Mouse (Mus musculus) embryonic fibroblast, embryonic 13.5 days (primary cell): ENCODE measurements around the gene Emilin1. TPM values are rescaled to one million over a fixed set of nuclear protein-coding genes. Genes with fewer than 3 reads are reported as not detected.

Source experiments
- H3K27ac ChIP-seq: 2 replicates; pipeline ENCODE4 v1.5.1; 2012; ENCODE audit warnings: low read length, control low read depth, inconsistent platforms; ENCODE audit not compliant: insufficient read depth
- H3K4me1 ChIP-seq: 2 replicates; pipeline ENCODE4 v1.6.1; 2011; ENCODE audit warnings: low read length; ENCODE audit not compliant: control insufficient read depth, insufficient read depth
- H3K4me3 ChIP-seq: 2 replicates; pipeline ENCODE4 v1.5.1; 2011; ENCODE audit warnings: mild to moderate bottlenecking, control low read depth, low read length; ENCODE audit not compliant: insufficient read depth
- CTCF ChIP-seq: IDR thresholded peaks from 2 replicates; pipeline ENCODE4 v1.5.1; 2011; ENCODE audit warnings: mild to moderate bottlenecking, control low read depth, low read length, moderate library complexity, borderline replicate concordance; ENCODE audit not compliant: insufficient read depth
- POLR2A ChIP-seq: IDR thresholded peaks from 2 replicates; pipeline ENCODE4 v1.6.1; 2011; ENCODE audit warnings: low read depth, mild to moderate bottlenecking, control low read depth, low read length, moderate library complexity
- polyA plus RNA-seq: library from polyadenylated mRNA; stranded (reverse); fragments of >200 nt; gene quantifications from 2 replicates; pipeline ENCODE4 v1.2.4, GENCODE M21; 2011; ENCODE audit warnings: low read depth; ENCODE audit not compliant: missing spikeins, insufficient read length

The Emilin1 gene
- polyA plus RNA-seq, 1 experiment: 85.9 TPM

DNA sequence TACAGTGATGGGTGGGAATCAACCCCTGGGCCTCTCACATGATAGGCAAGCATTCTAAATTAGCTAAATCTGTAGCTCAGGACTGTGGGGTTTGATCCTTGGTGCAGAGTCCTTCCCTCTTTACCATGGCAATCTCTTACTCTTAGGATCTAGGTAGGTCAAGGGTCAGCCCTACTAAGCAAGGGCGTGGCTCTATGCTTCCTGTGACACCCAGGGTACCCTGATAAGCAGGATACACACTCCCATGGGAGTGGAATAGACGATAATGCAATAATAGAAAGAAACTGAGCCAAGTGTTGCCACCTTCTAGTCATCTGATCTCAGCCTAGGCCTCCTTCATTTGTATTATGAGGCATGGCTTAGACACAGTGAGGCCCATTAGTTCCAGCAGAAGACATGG is 56.2 kb downstream of the Emilin1 start:
- H3K4me1 ChIP-seq: no peaks in the 10 kb centered on the region
- TF ChIP-seq CTCF (no peak), POLR2A (no peak)
- H3K27ac ChIP-seq: no peak overlapping the region
- no peak overlapping the region for H3K4me3 ChIP-seq

Other genes starting within 250 kb of the Emilin1 start
- gene Cenpa, start 246.6 kb upstream of the Emilin1 start, polyA plus RNA-seq: 37.9 and 59.8 TPM in 2 replicates
- 0.13 TPM in 1 of 2 replicates, not detected in the other for gene Dpysl5, start 201.8 kb upstream of the Emilin1 start, polyA plus RNA-seq
- gene Mapre3, start 98.8 kb upstream of the Emilin1 start, polyA plus RNA-seq: 24.3 and 26.8 TPM in 2 replicates
- gene Tmem214, start 45.4 kb upstream of the Emilin1 start, polyA plus RNA-seq: 102 and 122 TPM in 2 replicates
- 7.2 and 17.0 TPM in 2 replicates for gene Agbl5, start 24.7 kb upstream of the Emilin1 start, polyA plus RNA-seq
- 335 and 354 TPM in 2 replicates for gene Ost4, start 5.6 kb upstream of the Emilin1 start, polyA plus RNA-seq
- 11.4 and 12.4 TPM in 2 replicates for gene Khk, start 8.0 kb downstream of the Emilin1 start, polyA plus RNA-seq
- 14.4 and 16.9 TPM in 2 replicates for gene Cgref1, start 32.2 kb downstream of the Emilin1 start, polyA plus RNA-seq
- gene Preb, start 47.0 kb downstream of the Emilin1 start, polyA plus RNA-seq: 91.6 and 95.3 TPM in 2 replicates
- gene Tcf23, start 55.3 kb downstream of the Emilin1 start, polyA plus RNA-seq: not detected in 2 replicates
- 97.2 and 110 TPM in 2 replicates for gene Atraid, start 134.9 kb downstream of the Emilin1 start, polyA plus RNA-seq
- 3.3 and 6.2 TPM in 2 replicates for gene Slc5a6, start 135.5 kb downstream of the Emilin1 start, polyA plus RNA-seq
- gene Cad, start 141.4 kb downstream of the Emilin1 start, polyA plus RNA-seq: 32.6 and 39.5 TPM in 2 replicates
- not detected in 2 replicates for gene Dnajc5g, start 192.9 kb downstream of the Emilin1 start, polyA plus RNA-seq
- not detected in 2 replicates for gene Slc30a3, start 194.8 kb downstream of the Emilin1 start, polyA plus RNA-seq
- gene Trim54, start 203.3 kb downstream of the Emilin1 start, polyA plus RNA-seq: not detected in 2 replicates
- gene Ucn, start 225.4 kb downstream of the Emilin1 start, polyA plus RNA-seq: not detected in 2 replicates
- 54.0 and 57.7 TPM in 2 replicates for gene Mpv17, start 240.8 kb downstream of the Emilin1 start, polyA plus RNA-seq